Mouse (Mus musculus): ENCODE measurements around the gene Ror1. TPM values are rescaled to one million over a fixed set of nuclear protein-coding genes. Genes with fewer than 3 reads are reported as not detected.

The Ror1 gene
- polyA plus RNA-seq, 1 experiment: 10.8 TPM

- no peak overlapping the region for H3K4me3 ChIP-seq (ENCODE audit: insufficient read depth, low read length)
- H3K27ac ChIP-seq (ENCODE audit: insufficient read depth, low read length): no peak overlapping the region
- no peak for TF ChIP-seq CTCF (IDR thresholded peaks at IDR 0.05; ENCODE audit: borderline replicate concordance, insufficient read depth, low read length)
- peaks cover 5% of the 10 kb centered on the region; the same call in 1 of the 2 replicates for H3K4me1 ChIP-seq (ENCODE audit: control insufficient read depth, insufficient read depth, low read length)
Measured at GRCm38 (mm10) chr4:100231906-100232305, 136.3 kb downstream of the Ror1 start.

- H3K4me3 ChIP-seq (ENCODE audit: insufficient read depth, low read length): no peak overlapping the region
- H3K27ac ChIP-seq (ENCODE audit: insufficient read depth, low read length): no peak overlapping the region
- TF ChIP-seq CTCF (IDR thresholded peaks at IDR 0.05; ENCODE audit: borderline replicate concordance, insufficient read depth, low read length) (no peak), POLR2A (IDR thresholded peaks at IDR 0.05; ENCODE audit: low read depth, low read length) (no peak)
- peaks cover 7% of the 10 kb centered on the region; the same call in 1 of the 2 replicates for H3K4me1 ChIP-seq (ENCODE audit: control insufficient read depth, insufficient read depth, low read length)
Measured at GRCm38 (mm10) chr4:100232541-100232940, 136.9 kb downstream of the Ror1 start.

- H3K4me3 ChIP-seq (ENCODE audit: insufficient read depth, low read length): no peak overlapping the region
Measured at GRCm38 (mm10) chr4:100233770-100234169, 138.2 kb downstream of the Ror1 start.

GRCm38 (mm10) chr4:100236339-100236738 is 140.7 kb downstream of the Ror1 start:
- H3K4me1 ChIP-seq (ENCODE audit: control insufficient read depth, insufficient read depth, low read length): peaks cover 7% of the 10 kb centered on the region; the same call in 1 of the 2 replicates
- no peak overlapping the region for H3K4me3 ChIP-seq (ENCODE audit: insufficient read depth, low read length)
- no peak overlapping the region for H3K27ac ChIP-seq (ENCODE audit: insufficient read depth, low read length)
- TF ChIP-seq CTCF (IDR thresholded peaks at IDR 0.05; ENCODE audit: borderline replicate concordance, insufficient read depth, low read length): no peak
- no peak for TF ChIP-seq POLR2A (IDR thresholded peaks at IDR 0.05; ENCODE audit: low read depth, low read length)

More at GRCm38 (mm10) chr4:100233770-100234169, 138.2 kb downstream of the Ror1 start:
- TF ChIP-seq CTCF (IDR thresholded peaks at IDR 0.05; ENCODE audit: borderline replicate concordance, insufficient read depth, low read length) (no peak), POLR2A (IDR thresholded peaks at IDR 0.05; ENCODE audit: low read depth, low read length) (no peak)
- Histone ChIP-seq H3K4me1 (ENCODE audit: control insufficient read depth, insufficient read depth, low read length) (peaks cover 7% of the 10 kb centered on the region; the same call in 1 of the 2 replicates), H3K27ac (ENCODE audit: insufficient read depth, low read length) (no peak overlapping the region)

- H3K27ac ChIP-seq (ENCODE audit: insufficient read depth, low read length): no peak overlapping the region
- H3K4me3 ChIP-seq (ENCODE audit: insufficient read depth, low read length): no peak overlapping the region
- no peaks in the 10 kb centered on the region; the same call in 1 of the 2 replicates for H3K4me1 ChIP-seq (ENCODE audit: control insufficient read depth, insufficient read depth, low read length)
- no peak for TF ChIP-seq POLR2A (IDR thresholded peaks at IDR 0.05; ENCODE audit: low read depth, low read length)
- TF ChIP-seq CTCF (IDR thresholded peaks at IDR 0.05; ENCODE audit: borderline replicate concordance, insufficient read depth, low read length): no peak
Measured at GRCm38 (mm10) chr4:100242061-100242756, 146.6 kb downstream of the Ror1 start.

GRCm38 (mm10) chr4:100244250-100244649 is 148.7 kb downstream of the Ror1 start:
- Histone ChIP-seq H3K4me1 (ENCODE audit: control insufficient read depth, insufficient read depth, low read length) (no peaks in the 10 kb centered on the region; the same call in 1 of the 2 replicates), H3K27ac (ENCODE audit: insufficient read depth, low read length) (no peak overlapping the region), H3K4me3 (ENCODE audit: insufficient read depth, low read length) (no peak overlapping the region)
- no peak for TF ChIP-seq CTCF (IDR thresholded peaks at IDR 0.05; ENCODE audit: borderline replicate concordance, insufficient read depth, low read length)
- TF ChIP-seq POLR2A (IDR thresholded peaks at IDR 0.05; ENCODE audit: low read depth, low read length): no peak

- H3K4me3 ChIP-seq (ENCODE audit: insufficient read depth, low read length): no peak overlapping the region
- H3K27ac ChIP-seq (ENCODE audit: insufficient read depth, low read length): no peak overlapping the region
- no peaks in the 10 kb centered on the region; the same call in 1 of the 2 replicates for H3K4me1 ChIP-seq (ENCODE audit: control insufficient read depth, insufficient read depth, low read length)
- TF ChIP-seq POLR2A (IDR thresholded peaks at IDR 0.05; ENCODE audit: low read depth, low read length): no peak
Measured at GRCm38 (mm10) chr4:100244701-100245100, 149.1 kb downstream of the Ror1 start.

- Histone ChIP-seq H3K27ac (ENCODE audit: insufficient read depth, low read length) (peak overlapping the region; percentile 30), H3K4me3 (ENCODE audit: insufficient read depth, low read length) (no peak overlapping the region), H3K4me1 (ENCODE audit: control insufficient read depth, insufficient read depth, low read length) (no peaks in the 10 kb centered on the region; the same call in 1 of the 2 replicates)
- TF ChIP-seq POLR2A (IDR thresholded peaks at IDR 0.05; ENCODE audit: low read depth, low read length) (no peak), CTCF (IDR thresholded peaks at IDR 0.05; ENCODE audit: borderline replicate concordance, insufficient read depth, low read length) (no peak)
Measured at GRCm38 (mm10) chr4:100247826-100248225, 152.2 kb downstream of the Ror1 start.

- no peaks in the 10 kb centered on the region; the same call in 1 of the 2 replicates for H3K4me1 ChIP-seq (ENCODE audit: control insufficient read depth, insufficient read depth, low read length)
- peak overlapping the region; percentile 30; the same call in 1 of the 2 replicates for H3K27ac ChIP-seq (ENCODE audit: insufficient read depth, low read length)
- H3K4me3 ChIP-seq (ENCODE audit: insufficient read depth, low read length): no peak overlapping the region
- no peak for TF ChIP-seq CTCF (IDR thresholded peaks at IDR 0.05; ENCODE audit: borderline replicate concordance, insufficient read depth, low read length)
- TF ChIP-seq POLR2A (IDR thresholded peaks at IDR 0.05; ENCODE audit: low read depth, low read length): no peak
Measured at GRCm38 (mm10) chr4:100248273-100248672, 152.7 kb downstream of the Ror1 start.

GRCm38 (mm10) chr4:100251270-100251669 is 155.7 kb downstream of the Ror1 start:
- H3K4me1 ChIP-seq (ENCODE audit: control insufficient read depth, insufficient read depth, low read length): no peaks in the 10 kb centered on the region
- no peak overlapping the region for H3K27ac ChIP-seq (ENCODE audit: insufficient read depth, low read length)
- TF ChIP-seq POLR2A (IDR thresholded peaks at IDR 0.05; ENCODE audit: low read depth, low read length) (no peak), CTCF (IDR thresholded peaks at IDR 0.05; ENCODE audit: borderline replicate concordance, insufficient read depth, low read length) (no peak)
- H3K4me3 ChIP-seq (ENCODE audit: insufficient read depth, low read length): no peak overlapping the region

Measured in embryonic fibroblast, embryonic 13.5 days (primary cell).